Mouse (Mus musculus): ENCODE measurements around the gene Gtpbp3.
"Not testable (repeated sequence)": the region's sequence is repeated elsewhere in the genome, so short reads cannot be mapped to it uniquely, and the experiment has no call there.

Gtpbp3 gene

GRCm38 (mm10) chr8:71530735-71531467 is 43.0 kb downstream of the Gtpbp3 start:
- not testable (repeated sequence) for DNase-seq (ENCODE audit: extremely low spot score, low spot score)

GRCm38 (mm10) chr8:71534263-71534810 is 46.4 kb downstream of the Gtpbp3 start:
- DNase-seq (ENCODE audit: extremely low spot score, low spot score): no peak

- no peak for DNase-seq (ENCODE audit: extremely low spot score, low spot score)
Observed at GRCm38 (mm10) chr8:71535663-71536062, 47.8 kb downstream of the Gtpbp3 start.

- peak; percentile 72 for DNase-seq (ENCODE audit: extremely low spot score, low spot score)
Observed at GRCm38 (mm10) chr8:71537028-71537867, 49.3 kb downstream of the Gtpbp3 start, which contains the start of gene Bst2. TSS of gene Bst2 (minus strand) at chr8:71537456.

GRCm38 (mm10) chr8:71542632-71543343 is 54.9 kb downstream of the Gtpbp3 start, which contains the start of gene Mvb12a:
TSS of gene Mvb12a (plus strand) at chr8:71542922.
- DNase-seq (ENCODE audit: extremely low spot score, low spot score): peak; percentile 92

GRCm38 (mm10) chr8:71543755-71544154 is 55.9 kb downstream of the Gtpbp3 start:
- DNase-seq (ENCODE audit: extremely low spot score, low spot score): no peak

- DNase-seq (ENCODE audit: extremely low spot score, low spot score): no peak
Observed at GRCm38 (mm10) chr8:71545053-71545452, 57.1 kb downstream of the Gtpbp3 start.

- no peak for DNase-seq (ENCODE audit: extremely low spot score, low spot score)
Observed at GRCm38 (mm10) chr8:71547590-71547989, 59.7 kb downstream of the Gtpbp3 start.

Data from neural tube, embryonic 10.5 days (tissue).